Mouse (Mus musculus) 416B (cell line): ENCODE measurements around the gene Klk1b24.
"Not testable (repeated sequence)": the region's sequence is repeated elsewhere in the genome, so short reads cannot be mapped to it uniquely, and the experiment has no call there.

ENCODE experiments used
- DNase-seq: peaks from one replicate; pipeline ENCODE4 v3.0.0; 2011; ENCODE audit warnings: low read depth

Klk1b24 gene

GRCm38 (mm10) chr7:44187936-44188335, at the start of gene Klk1b24:
Klk1b24 (plus strand) TSS chr7:44188236.
- DNase-seq: not testable (repeated sequence)

GRCm38 (mm10) chr7:44179299-44180045, 8.6 kb upstream of the Klk1b24 start:
- DNase-seq: no peak

GRCm38 (mm10) chr7:44186516-44186915, 1.5 kb upstream of the Klk1b24 start:
- DNase-seq: not testable (repeated sequence)

GRCm38 (mm10) chr7:44193466-44193865, 5.4 kb downstream of the Klk1b24 start:
- not testable (repeated sequence) for DNase-seq

- DNase-seq: no peak
Observed at GRCm38 (mm10) chr7:44197891-44198290, 9.9 kb downstream of the Klk1b24 start, which contains the start of gene Klk1b3. Klk1b3 (plus strand) TSS chr7:44198191.

GRCm38 (mm10) chr7:44207135-44207534, 19.1 kb downstream of the Klk1b24 start, which contains the start of gene Klk1b4:
Klk1b4 (plus strand) TSS chr7:44207435.
- not testable (repeated sequence) for DNase-seq

GRCm38 (mm10) chr7:44208307-44208706, 20.3 kb downstream of the Klk1b24 start:
- DNase-seq: no peak

- DNase-seq: no peak
Observed at GRCm38 (mm10) chr7:44215645-44216044, 27.6 kb downstream of the Klk1b24 start, which contains the start of gene Klk1b5. Klk1b5 (plus strand) TSS chr7:44215945.

GRCm38 (mm10) chr7:44221601-44222000, 33.6 kb downstream of the Klk1b24 start:
- not testable (repeated sequence) for DNase-seq

- DNase-seq: not testable (repeated sequence)
Observed at GRCm38 (mm10) chr7:44222335-44222734, 34.3 kb downstream of the Klk1b24 start.

- no peak for DNase-seq
Observed at GRCm38 (mm10) chr7:44225076-44225475, 37.0 kb downstream of the Klk1b24 start, which contains the start of gene Klk1. Klk1 (plus strand) TSS chr7:44225360.

- DNase-seq: no peak
Observed at GRCm38 (mm10) chr7:44235909-44236308, 47.9 kb downstream of the Klk1b24 start, which contains the start of gene Gm36864. Gm36864 (plus strand) TSS chr7:44236177.

- peak; percentile 25 for DNase-seq
Observed at GRCm38 (mm10) chr7:44239913-44240312, 51.9 kb downstream of the Klk1b24 start.

- DNase-seq: no peak
Observed at GRCm38 (mm10) chr7:44240712-44241111, 52.7 kb downstream of the Klk1b24 start.

GRCm38 (mm10) chr7:44241163-44241562, 53.1 kb downstream of the Klk1b24 start:
- peak; percentile 11 for DNase-seq
